Mouse (Mus musculus): ENCODE results near the gene F5.
"Not testable (repeated sequence)": the region's sequence is repeated elsewhere in the genome, so short reads cannot be mapped to it uniquely, and the experiment has no call there.

F5 gene

DNA sequence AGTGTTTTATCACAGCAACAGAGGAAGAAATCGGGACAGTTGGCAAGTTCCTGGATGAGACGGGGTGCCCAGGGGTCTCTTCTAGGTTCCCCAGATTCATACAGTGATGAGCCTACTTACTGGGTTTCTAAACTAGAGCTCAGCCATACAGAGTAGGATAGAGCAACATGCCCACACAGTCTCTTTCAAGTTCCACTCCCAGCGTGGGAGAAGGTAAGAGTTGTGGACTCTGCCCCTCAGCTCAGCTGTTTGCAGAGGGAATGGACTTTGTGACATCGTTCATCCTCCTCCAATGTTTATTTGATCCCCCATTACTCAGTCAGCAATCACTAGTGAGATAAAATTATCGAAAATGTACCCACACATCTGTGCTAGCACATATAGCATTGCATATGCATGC lies 11.1 kb downstream of the F5 start:
- DNase-seq = peak; percentile 34 to 64

DNA sequence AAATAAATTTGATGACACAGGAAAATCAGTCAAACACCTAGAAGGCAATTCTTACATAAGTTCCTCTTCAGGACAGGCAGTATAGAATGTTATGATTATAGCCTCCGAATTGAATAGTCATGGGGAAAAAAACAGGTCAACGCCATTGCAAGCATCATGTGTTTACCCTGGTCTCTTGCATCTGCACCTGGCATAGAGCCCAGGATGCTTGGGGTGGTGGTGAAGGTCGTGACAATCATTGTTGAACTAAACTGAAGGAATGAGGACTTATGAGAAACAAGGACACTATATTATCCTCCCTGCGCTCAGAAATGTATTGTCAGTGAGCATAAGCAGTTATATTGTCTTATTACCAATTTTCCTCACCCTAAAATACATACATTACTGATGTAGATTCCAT lies 17.2 kb downstream of the F5 start:
- DNase-seq = no peak

DNA sequence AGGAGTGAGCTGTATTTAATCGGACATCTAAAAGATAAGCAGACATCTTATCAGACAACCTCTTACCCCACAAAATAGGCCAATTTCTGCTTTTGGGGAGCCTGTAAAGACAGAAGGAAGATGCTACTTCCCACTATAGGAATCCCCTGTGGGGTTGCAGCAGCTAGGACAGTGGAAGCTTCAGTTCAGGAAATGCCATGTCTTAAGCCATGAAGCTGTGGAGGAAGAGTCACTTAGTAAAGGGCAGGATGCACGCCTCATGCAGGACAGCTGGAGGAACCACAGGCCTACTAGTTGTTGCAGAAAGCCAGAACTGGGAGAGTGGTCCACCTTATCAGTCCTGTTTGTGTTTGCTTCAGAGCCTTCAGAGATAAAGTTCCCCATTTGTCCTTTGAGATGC lies 18.8 kb downstream of the F5 start:
- DNase-seq = no peak

DNA sequence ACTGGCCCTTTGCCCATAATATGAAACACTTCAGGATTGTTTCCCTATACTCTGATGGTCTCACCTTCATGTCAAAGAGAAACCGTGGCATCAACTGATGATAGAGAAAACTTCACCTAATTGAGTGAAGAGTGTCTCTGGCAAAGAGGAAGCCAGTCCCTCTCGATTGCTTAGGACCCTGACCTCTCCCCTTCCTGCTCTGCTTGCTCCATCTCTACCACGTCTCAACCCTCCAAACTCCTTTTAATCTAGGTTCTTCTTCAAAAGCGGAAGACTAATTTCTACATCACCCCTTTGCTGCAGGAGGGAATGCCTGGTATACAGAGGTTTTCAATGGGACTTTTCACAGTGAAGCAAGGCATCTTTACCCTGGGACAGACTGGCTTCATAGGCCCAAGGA lies 21.5 kb downstream of the F5 start:
- no peak for DNase-seq

DNA sequence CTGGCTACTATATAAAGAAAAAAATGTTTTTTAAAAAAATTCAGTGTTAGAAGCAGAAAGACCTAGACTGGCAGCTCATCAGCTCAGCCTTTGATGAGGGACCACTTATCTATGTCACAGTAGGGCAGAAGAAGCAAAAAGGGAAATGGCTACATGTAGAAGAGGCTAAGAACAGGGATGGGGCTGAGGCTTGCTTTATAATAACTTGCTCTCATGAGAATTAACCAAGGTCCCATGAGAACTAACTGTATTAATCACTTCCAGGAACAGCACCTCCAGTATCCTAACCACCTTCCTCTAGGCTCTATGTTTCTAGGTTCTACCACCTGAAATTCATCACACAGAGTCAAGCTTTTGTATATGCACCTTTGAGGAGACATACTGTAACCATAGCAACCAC lies 25.2 kb downstream of the F5 start:
- DNase-seq = no peak

DNA sequence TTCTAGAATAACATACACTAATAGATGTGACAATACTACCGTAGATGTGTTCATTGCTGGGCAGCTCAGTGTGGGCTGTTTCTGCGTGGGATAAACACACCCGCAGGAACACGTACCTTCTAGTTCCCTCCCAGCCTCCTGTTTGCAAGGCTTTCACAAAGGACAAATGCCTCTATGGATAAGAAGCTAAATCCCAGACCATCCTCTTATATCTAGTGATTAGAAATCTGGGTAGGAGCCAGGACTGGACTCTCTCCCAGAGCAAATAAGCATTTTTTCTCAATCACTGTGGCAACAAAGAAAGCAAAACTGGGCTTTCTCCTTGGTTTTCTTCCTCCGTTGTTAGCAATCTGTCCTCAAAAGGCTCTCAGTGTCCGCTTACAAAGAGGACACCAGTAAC lies 26.8 kb downstream of the F5 start:
- DNase-seq = no peak

DNA sequence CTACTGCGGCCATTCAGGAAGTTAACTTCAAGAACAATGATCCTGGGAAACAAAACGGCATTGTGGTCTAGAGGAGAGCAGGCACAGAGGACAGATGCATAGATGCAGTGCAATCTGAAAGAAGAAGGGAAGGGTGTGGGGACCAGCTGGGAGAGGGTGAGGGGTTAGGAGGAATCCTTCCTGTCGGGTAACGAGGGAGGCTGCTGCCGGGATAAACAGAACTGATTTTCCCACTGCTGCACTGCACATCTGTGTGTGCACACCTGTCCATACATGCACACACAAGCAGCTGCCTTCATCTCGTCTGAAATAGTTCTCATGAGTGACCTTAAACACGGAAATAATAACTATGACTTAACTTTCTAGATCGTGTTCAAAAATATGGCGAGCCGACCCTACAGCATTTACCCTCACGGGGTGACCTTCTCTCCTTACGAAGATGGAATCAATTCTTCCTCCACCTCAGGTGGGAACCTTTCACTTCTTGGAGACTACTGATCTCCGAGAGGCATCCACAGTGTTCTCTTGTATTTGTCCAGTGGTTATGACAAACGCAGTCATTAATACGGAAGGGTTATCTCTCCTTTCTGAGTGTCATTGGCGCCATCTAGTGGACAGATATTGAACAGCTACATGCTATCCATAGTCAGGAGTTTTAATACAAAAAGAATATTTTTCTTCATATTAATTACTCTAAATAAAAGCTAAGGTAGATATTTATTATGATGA lies 32.7 kb downstream of the F5 start:
- peak in 1 of 2 experiments; percentile 77 for DNase-seq

DNA sequence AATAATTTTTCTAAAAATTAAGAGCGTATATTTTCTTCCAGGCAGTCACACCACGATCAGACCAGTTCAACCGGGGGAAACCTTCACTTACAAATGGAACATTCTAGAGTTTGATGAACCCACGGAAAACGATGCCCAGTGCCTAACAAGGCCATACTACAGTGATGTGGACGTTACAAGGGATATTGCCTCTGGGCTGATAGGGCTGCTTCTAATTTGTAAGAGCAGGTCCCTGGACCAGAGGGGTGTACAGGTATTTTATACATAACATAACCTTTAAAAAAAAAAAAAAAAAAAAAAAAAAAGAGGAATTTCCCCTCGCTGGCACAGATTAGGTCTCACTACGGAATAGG lies 33.2 kb downstream of the F5 start:
- DNase-seq = no peak

DNA sequence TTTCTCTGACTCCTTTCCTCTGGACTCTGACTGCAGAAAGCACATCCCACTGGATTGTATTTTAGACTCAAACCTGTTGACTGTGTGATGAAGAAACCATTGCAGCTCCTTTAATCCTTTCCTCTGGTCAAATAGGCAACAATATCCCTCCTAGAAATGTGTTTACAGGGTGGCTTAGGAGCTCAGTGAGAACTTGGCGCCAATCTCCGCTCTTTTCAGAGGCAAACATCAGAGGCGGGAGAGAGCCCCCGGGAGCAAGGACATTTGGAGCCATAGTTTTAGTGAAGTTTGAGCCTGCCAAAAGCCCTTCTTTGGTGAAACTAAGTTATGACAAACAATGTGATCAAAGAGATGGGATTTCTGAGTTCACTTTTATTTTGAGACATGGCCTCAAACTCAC lies 33.7 kb downstream of the F5 start:
- DNase-seq = no peak

DNA sequence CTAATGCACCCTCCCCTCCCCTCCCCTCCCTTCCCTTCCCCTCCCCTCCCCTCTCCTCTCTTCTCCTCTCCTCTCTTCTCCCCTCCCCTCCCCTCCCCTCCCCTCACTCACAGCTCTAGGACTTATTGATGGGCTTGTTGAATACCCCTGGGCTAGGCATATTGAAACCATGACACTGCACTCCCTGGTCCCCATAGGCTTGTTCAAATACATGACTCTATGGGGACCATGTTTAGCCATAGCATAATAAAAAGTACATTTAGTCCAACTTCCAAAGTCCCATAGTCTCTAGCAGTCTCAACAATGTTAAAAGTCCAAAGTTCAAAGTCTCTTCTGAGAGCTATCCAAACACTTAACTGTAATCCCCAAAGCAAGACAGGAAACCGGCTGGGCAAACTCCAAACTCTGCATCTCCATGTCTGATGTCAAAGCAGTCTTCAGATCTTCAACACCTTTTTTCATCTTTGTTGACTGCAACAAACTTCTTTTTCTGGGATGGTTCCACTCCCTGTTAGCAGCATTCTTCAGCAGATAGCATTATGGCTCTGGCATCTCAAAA lies 35.4 kb downstream of the F5 start:
- DNase-seq = no peak

DNA sequence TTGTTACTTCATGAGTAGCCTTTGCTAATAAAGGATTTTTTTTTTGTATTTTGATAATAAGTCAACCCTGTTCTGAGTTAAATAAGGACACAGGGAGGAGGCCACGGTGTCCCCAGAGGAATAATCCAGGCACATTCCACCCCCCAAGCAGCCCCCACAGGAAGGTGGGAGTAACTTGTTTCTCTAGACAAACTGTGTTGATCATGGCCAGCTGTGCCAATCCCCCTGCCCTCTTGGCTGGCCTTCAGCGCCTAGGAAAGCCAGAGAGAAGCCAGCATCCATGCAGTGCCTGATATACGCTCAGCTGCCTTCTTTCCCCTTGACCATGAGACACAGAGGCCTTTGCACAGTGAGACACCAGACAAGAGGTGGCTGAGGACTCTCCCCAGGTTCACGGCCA lies 47.9 kb downstream of the F5 start:
- DNase-seq = no peak

DNA sequence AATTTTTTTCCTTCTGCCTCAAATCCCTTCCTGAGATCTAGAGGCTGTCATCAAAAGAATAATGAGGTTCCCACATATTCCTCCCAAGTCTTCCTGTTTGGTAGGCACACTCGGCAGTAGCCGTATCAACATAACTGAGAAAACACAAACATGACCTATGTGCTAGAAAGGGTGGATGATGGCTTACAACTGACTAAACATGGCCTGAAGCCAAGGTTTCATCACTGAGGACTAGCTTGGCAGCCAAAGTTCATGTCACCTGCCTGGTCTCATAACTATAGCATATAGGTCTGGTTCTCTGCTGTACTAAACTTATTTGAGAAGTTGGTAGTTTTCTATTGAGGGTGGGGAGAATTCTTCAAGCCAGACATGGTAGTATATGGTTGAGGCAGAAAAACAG lies 56.8 kb downstream of the F5 start:
- no peak for DNase-seq

DNA sequence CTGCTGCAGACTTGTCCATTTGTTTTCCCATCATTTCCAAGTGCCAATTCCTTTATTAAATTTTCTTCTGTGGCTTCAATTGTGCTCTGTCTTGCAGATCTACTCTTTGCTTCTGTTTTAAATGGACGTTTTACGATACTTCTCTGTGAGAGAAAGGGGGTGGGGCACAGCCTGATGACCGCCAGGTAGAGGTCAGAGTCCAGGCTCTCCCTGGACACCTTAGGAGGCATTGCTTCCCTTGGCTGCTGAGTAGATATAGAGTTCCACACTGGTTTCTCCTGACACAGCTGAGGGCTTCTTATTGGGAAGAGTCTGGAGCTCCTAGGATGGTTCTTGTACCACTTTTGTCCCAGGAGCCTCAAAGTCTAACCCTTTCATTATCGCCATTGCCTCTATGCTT lies 59.3 kb downstream of the F5 start:
- DNase-seq = peak in 1 of 2 experiments; percentile 12

DNA sequence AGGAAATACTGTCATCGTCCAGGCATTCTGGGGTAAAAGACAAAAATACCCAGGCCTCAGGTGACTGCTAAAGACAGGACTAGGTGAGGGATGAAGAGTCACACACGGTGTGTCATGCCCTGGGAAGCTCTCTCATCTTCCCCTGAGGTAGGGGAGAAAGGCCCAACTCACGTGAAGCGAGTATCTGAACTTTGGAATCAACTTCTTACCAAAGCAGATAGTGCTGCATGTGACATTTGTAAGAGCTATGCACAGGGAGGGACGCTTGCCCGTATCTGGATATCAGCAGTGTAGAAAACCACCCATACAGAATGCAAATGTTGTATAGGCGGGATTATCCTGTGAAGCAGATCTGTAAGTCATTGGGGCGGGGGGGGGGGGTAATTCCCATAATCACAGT lies 61.0 kb downstream of the F5 start:
- DNase-seq = peak in 1 of 2 experiments; percentile 8

DNA sequence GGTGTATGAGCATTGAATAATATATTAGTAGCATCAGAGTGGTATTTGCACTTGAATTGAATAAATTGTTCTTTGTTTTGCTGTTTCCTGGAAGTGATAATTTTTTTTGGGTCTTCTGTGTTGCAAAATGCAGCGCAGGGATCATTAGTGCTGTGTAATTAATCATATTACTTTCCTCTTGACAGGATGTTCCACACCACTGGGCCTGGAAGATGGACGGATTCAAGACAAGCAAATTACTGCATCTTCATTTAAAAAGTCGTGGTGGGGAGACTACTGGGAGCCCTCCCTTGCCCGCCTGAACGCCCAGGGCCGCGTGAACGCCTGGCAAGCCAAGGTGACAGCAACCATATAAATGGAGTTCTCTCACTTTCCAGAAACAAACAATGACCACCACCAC lies 62.6 kb downstream of the F5 start:
- DNase-seq = no peak

DNA sequence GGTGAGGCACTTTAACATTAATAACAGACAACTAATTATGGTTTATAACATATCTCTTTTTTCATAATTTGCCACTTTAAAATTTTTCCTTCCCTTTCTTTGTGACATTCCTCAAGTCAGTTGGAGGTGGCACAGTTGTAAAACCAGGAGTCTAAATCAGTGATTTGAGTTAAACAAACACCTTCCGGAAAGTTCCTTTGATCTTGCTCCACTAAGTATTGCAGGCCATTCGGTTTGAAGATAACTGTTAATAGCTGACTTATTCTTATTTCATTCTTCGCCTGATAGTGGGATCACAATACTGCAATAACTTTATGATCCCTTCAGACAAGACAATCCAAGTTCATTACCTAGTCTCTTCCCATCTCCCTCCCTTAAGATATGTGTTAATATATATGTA lies 63.5 kb downstream of the F5 start:
- DNase-seq = no peak

DNA sequence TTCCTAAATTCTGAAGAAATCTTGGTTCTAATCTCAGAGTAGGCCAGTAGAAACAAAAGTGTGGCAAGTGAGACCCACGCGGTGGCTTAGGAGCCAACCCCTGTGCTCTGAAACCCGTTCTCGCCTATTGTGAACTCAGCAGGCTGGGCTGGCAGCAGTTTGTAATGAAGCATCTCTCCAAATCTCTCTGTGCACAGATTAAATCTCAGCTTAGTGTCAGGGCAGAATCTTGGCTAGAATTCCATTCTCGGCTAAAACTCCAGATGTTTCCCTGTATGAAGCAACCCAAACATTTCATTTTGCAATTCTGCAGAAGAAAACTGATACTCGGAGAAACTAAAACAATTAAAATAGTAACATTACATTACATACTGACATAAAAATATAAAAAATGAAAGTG lies 63.9 kb downstream of the F5 start:
- no peak for DNase-seq

DNA sequence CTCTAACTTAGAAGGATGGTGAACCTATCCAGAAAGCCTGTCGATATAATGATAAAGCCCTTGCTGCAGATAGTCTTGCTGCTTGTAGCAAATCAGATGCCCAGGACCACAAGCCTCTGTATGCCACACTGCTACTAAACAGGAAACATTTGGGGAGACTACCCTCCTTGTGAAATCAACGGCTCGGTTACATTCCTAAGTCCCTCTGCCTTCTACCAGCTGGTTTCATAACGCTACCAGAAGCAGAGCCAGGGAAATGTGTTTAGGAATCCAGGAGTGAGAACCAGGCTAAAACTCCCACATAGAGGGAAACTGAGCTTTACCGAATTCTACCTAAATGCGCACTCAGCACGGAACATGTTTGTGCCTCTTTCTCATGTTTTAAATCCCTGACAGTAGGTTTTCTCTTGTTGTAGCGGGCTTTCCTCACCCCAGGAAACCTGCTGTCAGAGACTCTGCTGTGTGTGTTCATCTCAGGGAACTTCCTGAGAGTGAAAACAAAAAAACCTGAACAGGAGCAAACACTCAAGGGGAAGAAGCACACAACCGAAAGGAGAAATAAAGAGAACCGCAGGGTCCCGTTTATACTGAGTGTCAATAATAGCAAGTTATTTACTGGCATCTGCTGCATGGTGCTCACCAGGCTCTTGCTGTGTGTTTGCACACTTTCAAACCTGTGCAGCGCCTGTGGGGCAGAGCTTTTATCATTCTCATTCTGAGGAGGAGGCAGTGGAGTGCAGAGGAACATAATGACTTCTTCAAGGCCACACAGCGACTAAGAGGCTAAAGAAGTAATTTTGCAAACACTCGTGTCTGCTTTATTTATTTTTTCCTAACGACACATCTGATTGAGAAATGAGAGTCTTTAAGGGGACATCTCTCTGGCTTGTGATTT lies 66.4 kb downstream of the F5 start:
- no peak for DNase-seq

DNA sequence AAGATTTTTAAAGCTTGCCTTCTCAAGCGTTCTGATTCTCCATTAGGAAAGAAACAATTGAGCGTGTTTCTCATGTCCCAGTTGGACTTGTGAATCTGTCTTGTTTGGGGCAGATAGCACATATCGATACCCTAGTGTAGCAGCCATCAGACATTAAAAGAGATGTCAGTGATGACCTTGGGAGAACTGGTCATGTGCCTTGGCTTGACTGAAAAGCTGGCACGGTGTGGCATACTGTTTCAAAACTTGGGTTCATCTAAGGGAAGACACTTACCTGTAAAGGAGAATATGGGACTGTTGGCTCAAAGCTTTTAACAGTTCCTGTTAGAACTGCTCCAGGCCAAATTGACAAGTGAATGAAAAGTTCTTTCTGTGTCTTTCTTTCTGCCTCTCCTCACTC lies 68.6 kb downstream of the F5 start:
- no peak for DNase-seq

DNA sequence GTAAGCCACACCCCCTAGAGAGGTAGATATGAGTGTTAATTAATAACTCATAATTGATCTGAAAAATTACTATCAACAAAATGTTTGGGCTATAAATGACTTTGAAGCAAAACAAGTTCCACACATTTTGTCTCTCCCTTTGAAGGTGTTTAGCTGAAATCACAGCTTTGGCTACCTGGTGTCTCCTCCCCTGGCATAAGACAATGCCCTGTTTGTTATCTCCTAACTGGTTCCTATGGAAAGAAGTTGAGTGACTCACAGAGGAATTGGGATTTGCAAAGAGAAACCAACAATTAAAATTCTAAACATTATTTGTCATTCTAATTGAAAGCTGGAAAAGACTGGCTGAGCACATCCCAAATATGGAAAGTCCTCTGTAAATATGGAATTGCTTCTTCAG lies 71.5 kb downstream of the F5 start:
- no peak for DNase-seq

DNA sequence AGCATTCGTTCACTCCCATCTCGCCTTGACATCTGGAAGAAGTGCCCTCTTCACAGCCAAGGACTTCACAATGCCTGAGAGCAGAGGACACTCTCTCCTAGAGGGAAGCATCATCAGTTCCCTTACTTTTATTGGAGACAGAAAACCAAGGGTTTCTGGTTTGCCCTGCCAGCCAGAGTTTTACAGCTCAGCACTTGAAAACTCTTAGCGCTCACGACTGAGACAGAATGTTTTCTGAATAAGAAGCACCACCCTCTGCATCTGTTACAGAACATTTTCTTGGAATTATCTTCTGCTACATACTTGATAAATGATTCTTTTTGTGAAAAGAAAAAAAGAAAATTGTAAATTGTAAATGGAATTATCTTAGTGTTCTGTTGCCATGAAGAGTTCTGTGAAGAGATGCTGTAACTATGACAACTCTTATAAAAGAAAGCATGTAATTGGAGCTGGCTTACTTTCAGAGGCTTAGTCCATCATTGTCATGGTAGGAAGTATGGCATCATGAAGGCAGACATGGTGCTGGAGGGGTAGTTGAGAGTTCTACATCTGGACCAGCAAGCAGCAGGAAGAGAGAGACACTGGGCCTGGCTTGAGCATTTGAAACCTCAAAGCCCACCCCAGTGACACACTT lies 80.4 kb downstream of the F5 start:
- not testable (repeated sequence) for DNase-seq

DNA sequence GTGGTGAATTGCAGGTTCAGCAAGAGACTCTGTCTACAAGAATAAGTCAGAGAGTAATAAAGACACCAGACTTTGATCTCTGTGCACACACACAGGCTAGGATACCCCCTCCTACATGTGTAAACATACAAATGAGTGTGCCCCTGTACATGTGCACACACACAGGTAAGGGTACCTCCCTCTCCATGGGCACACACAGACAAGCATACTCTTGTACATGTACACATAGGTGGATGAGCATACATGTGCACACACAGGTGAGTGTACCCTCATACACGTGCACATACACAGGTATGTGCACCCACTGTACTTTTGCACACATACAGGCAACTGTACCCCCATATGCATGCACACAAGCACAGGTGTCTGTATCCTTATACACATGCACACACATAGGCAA lies 81.8 kb downstream of the F5 start:
- no peak for DNase-seq

DNA sequence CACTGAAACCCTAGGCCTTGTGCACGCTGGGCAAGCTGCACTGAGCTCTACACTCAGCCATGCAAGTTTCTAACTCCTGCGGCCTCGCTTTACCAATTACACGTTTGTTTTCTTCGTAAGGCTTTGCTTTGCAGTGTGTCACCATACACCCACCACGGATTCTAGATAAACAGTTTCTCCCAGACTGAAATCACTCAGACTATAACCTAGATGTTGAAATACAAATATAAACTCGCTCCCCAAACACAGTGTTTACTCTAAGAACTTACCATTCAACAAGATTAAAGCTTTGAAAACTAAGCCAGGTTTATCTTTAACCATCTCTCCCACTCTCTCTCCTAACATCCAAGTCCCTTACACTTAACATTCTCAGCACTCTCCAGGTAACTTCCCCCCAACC lies 83.4 kb downstream of the F5 start:
- no peak for DNase-seq

DNA sequence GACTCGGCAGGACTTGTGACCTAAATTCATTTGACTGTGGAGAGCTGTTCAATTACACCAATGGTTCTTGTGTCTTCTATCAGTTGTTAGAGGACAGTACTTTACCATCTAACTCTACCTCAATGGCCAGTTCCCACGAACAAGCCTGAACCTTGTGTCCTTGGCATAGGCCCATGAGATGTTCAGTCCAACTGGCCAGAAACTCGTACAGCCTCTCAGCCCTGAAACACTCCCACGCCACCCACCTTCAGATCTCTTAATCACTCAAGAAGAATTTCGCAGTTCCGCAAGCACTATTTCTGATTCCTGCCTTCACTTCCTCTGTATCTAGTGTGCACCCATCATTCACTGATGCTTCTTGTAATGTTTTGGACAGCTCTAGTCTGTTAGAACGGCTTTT lies 84.4 kb downstream of the F5 start:
- DNase-seq = peak in 1 of 2 experiments; percentile 54
